ENCODE assay signal across 8 mouse cellular contexts in genomic region chr2:32318709-32319585, GRCm38 (mm10). TPM values are rescaled to one million over a fixed set of nuclear protein-coding genes. Genes with fewer than 3 reads are reported as not detected.
DNase-seq lines count a peak whose midpoint lies in the region; ATAC-seq and TF ChIP-seq lines count a peak whose summit lies in the region.

No protein-coding gene starts in this region.

- no peaks in the 10 kb centered on the region for H3K27me3 ChIP-seq in forebrain, postnatal 0 days (ENCODE audit: insufficient read depth, low read length)
- peaks cover 69% of the 10 kb centered on the region for H3K27me3 ChIP-seq in liver, embryonic 13.5 days

- peak overlapping the region; percentile 91 for H3K27ac ChIP-seq in gastrocnemius, adult 2 months
- H3K27ac ChIP-seq in forebrain, postnatal 0 days (ENCODE audit: low read depth, low read length), result no peak overlapping the region
- H3K27ac ChIP-seq in liver, embryonic 13.5 days, result no peak overlapping the region

- 0 out of 2 replicates have a peak overlapping the region, but pooled peaks have one; percentile 19 for H3K4me2 ChIP-seq in forebrain, postnatal 0 days (ENCODE audit: low read depth)
- peak overlapping the region; percentile 26; the same call in 1 of the 2 replicates for H3K4me2 ChIP-seq in liver, embryonic 13.5 days

- peak overlapping the region; percentile 72 for H3K4me3 ChIP-seq in gastrocnemius, adult 2 months
- H3K4me3 ChIP-seq in forebrain, postnatal 0 days (ENCODE audit: low read depth, low read length), result no peak overlapping the region
- H3K4me3 ChIP-seq in liver, embryonic 13.5 days (replicated peaks), result peak overlapping the region; percentile 29

- no peak for TF ChIP-seq CTCF in gastrocnemius, adult 2 months (IDR thresholded peaks at IDR 0.05)
- TF ChIP-seq CTCF in forebrain, postnatal 0 days (IDR thresholded peaks at IDR 0.05; ENCODE audit: low read depth), result no peak

- intact Hi-C loops in gastrocnemius, adult 2 months (cut with DNase I), result no loop called here

- H3K9me3 ChIP-seq in forebrain, postnatal 0 days (ENCODE audit: low read length), result no peaks in the 10 kb centered on the region
- H3K9me3 ChIP-seq in liver, embryonic 13.5 days (replicated peaks), result no peaks in the 10 kb centered on the region

- no peak for ATAC-seq in forebrain, postnatal 0 days
- no peak for ATAC-seq in liver, embryonic 13.5 days (ENCODE audit: low read depth)
- no peak for ATAC-seq in activated CD4-positive, CD25-positive, alpha-beta regulatory T cell, adult 4 months

- H3K36me3 ChIP-seq in forebrain, postnatal 0 days (ENCODE audit: insufficient read depth), result peaks cover 40% of the 10 kb centered on the region
- no peaks in the 10 kb centered on the region for H3K36me3 ChIP-seq in liver, embryonic 13.5 days

- 79% methylated on average over 14 of the region's 14 CpGs for WGBS in forebrain, postnatal 0 days
- 63% methylated on average over 14 of the region's 14 CpGs for WGBS in liver, embryonic 13.5 days (ENCODE audit: insufficient replicate concordance)

- DNase-seq in gastrocnemius, adult 2 months, result no peak
- no peak for DNase-seq in gastrocnemius, adult 8-10 months (ENCODE audit: low spot score in 2 of 2)
- DNase-seq in 3T3-L1 (ENCODE audit: low read depth, low spot score), result peak; percentile 88
- no peak for DNase-seq in forebrain, postnatal 0 days
- DNase-seq in liver, embryonic 13.5 days, result no peak
- DNase-seq in right cerebral cortex, adult 2 months (ENCODE audit: low spot score in 2 of 2), result no peak
- no peak for DNase-seq in adrenal gland, postnatal 10 days

- no peaks in the 10 kb centered on the region for H3K4me1 ChIP-seq in forebrain, postnatal 0 days (ENCODE audit: insufficient read depth)
- peaks cover 6% of the 10 kb centered on the region; the same call in 1 of the 2 replicates for H3K4me1 ChIP-seq in liver, embryonic 13.5 days (replicated peaks)

- H3K9ac ChIP-seq in forebrain, postnatal 0 days, result no peak overlapping the region
- H3K9ac ChIP-seq in liver, embryonic 13.5 days, result no peak overlapping the region

RNA-seq across cellular contexts. Expression of gene Swi5, which starts 31.1 kb away (rescaled TPM):
- total RNA-seq in gastrocnemius, adult 2 months (2021), result 100 to 1,000 TPM; 118 to 175 TPM
- 100 to 1,000 TPM; 137 to 150 (median 140) TPM for total RNA-seq in gastrocnemius, adult 8-10 months (2022)
- total RNA-seq in forebrain, postnatal 0 days (2014; rRNA removed), result 290 and 323 TPM in 2 replicates
- polyA plus RNA-seq in forebrain, postnatal 0 days (2015; fragmentation: Nextera tagmentation; extraction: Ambion mirVana), result 407 and 445 TPM in 2 replicates
- polyA plus RNA-seq in liver, embryonic 13.5 days (2015; fragmentation: Nextera tagmentation; extraction: Ambion mirVana), result 218 and 237 TPM in 2 replicates
- polyA plus RNA-seq in activated CD4-positive, CD25-positive, alpha-beta regulatory T cell, adult 4 months (2017; shearing (Covaris generic)), result 100 to 1,000 TPM; 133 to 252 TPM
- total RNA-seq in adrenal gland, postnatal 10 days (2021), result 100 to 1,000 TPM; 248 to 255 TPM

RNA-seq across cellular contexts. Expression of gene Golga2, which starts 31.8 kb away (rescaled TPM):
- total RNA-seq in gastrocnemius, adult 2 months (2021), result 10 to 100 TPM; 56.0 to 62.9 TPM
- total RNA-seq in gastrocnemius, adult 8-10 months (2022), result 10 to 100 TPM; 50.1 to 62.3 (median 53.8) TPM
- total RNA-seq in forebrain, postnatal 0 days (2014; rRNA removed), result 62.2 and 64.4 TPM in 2 replicates
- 16.3 and 22.1 TPM in 2 replicates for polyA plus RNA-seq in forebrain, postnatal 0 days (2015; fragmentation: Nextera tagmentation; extraction: Ambion mirVana)
- polyA plus RNA-seq in liver, embryonic 13.5 days (2015; fragmentation: Nextera tagmentation; extraction: Ambion mirVana), result 7.4 and 8.7 TPM in 2 replicates
- polyA plus RNA-seq in activated CD4-positive, CD25-positive, alpha-beta regulatory T cell, adult 4 months (2017; shearing (Covaris generic)), result 10 to 100 TPM; 14.9 to 18.3 TPM
- total RNA-seq in adrenal gland, postnatal 10 days (2021), result 10 to 100 TPM; 62.1 to 77.3 TPM

RNA-seq across cellular contexts. Expression of gene Ciz1, which starts 33.2 kb away (rescaled TPM):
- 10 to 100 TPM; 26.4 to 26.6 TPM for total RNA-seq in gastrocnemius, adult 2 months (2021)
- 10 to 100 TPM; 18.3 to 28.1 (median 25.8) TPM for total RNA-seq in gastrocnemius, adult 8-10 months (2022)
- 62.6 and 78.2 TPM in 2 replicates for total RNA-seq in forebrain, postnatal 0 days (2014; rRNA removed)
- 51.5 and 52.9 TPM in 2 replicates for polyA plus RNA-seq in forebrain, postnatal 0 days (2015; fragmentation: Nextera tagmentation; extraction: Ambion mirVana)
- 14.8 and 21.1 TPM in 2 replicates for polyA plus RNA-seq in liver, embryonic 13.5 days (2015; fragmentation: Nextera tagmentation; extraction: Ambion mirVana)
- 10 to 100 TPM; 38.8 to 51.6 TPM for polyA plus RNA-seq in activated CD4-positive, CD25-positive, alpha-beta regulatory T cell, adult 4 months (2017; shearing (Covaris generic))
- 10 to 100 TPM; 49.0 to 63.5 TPM for total RNA-seq in adrenal gland, postnatal 10 days (2021)

RNA-seq across cellular contexts. Expression of gene Dnm1, which starts 34.2 kb away (rescaled TPM):
- total RNA-seq in gastrocnemius, adult 2 months (2021), result 1 to 10 TPM; 3.7 to 8.2 TPM
- total RNA-seq in gastrocnemius, adult 8-10 months (2022), result 1 to 10 TPM; 2.6 to 5.9 (median 3.9) TPM
- 76.2 and 106 TPM in 2 replicates for total RNA-seq in forebrain, postnatal 0 days (2014; rRNA removed)
- polyA plus RNA-seq in forebrain, postnatal 0 days (2015; fragmentation: Nextera tagmentation; extraction: Ambion mirVana), result 47.9 and 71.6 TPM in 2 replicates
- 0.65 and 0.81 TPM in 2 replicates for polyA plus RNA-seq in liver, embryonic 13.5 days (2015; fragmentation: Nextera tagmentation; extraction: Ambion mirVana)
- not detected for polyA plus RNA-seq in activated CD4-positive, CD25-positive, alpha-beta regulatory T cell, adult 4 months (2017; shearing (Covaris generic))
- total RNA-seq in adrenal gland, postnatal 10 days (2021), result 10 to 100 TPM; 15.8 to 23.8 TPM

RNA-seq across cellular contexts. Expression of gene Uck1, which starts 59.0 kb away (rescaled TPM):
- total RNA-seq in gastrocnemius, adult 2 months (2021), result 10 to 100 TPM in 1 of 2 experiments, 1 to 10 TPM in 1; 9.8 to 12.9 TPM
- total RNA-seq in gastrocnemius, adult 8-10 months (2022), result 10 to 100 TPM; 10.1 to 10.9 (median 10.7) TPM
- total RNA-seq in forebrain, postnatal 0 days (2014; rRNA removed), result 121 and 134 TPM in 2 replicates
- polyA plus RNA-seq in forebrain, postnatal 0 days (2015; fragmentation: Nextera tagmentation; extraction: Ambion mirVana), result 92.7 and 105 TPM in 2 replicates
- polyA plus RNA-seq in liver, embryonic 13.5 days (2015; fragmentation: Nextera tagmentation; extraction: Ambion mirVana), result 28.0 and 30.1 TPM in 2 replicates
- polyA plus RNA-seq in activated CD4-positive, CD25-positive, alpha-beta regulatory T cell, adult 4 months (2017; shearing (Covaris generic)), result 10 to 100 TPM; 30.4 to 34.4 TPM
- total RNA-seq in adrenal gland, postnatal 10 days (2021), result 100 to 1,000 TPM; 129 to 184 TPM
